Mouse (Mus musculus) skeletal muscle tissue, adult 2 months (tissue): ENCODE measurements around the gene U2af1l4.

ENCODE experiments used
- DNase-seq: peaks from one replicate; pipeline ENCODE4 v3.0.0-alpha.2; 2012; ENCODE audit warnings: low read depth, low spot score

The U2af1l4 gene

GRCm38 (mm10) chr7:30610043-30610442, 46.9 kb downstream of the U2af1l4 start:
- DNase-seq = no peak

GRCm38 (mm10) chr7:30612654-30613402, 49.7 kb downstream of the U2af1l4 start, which contains the start of gene Upk1a:
TSS of gene Upk1a (minus strand) at chr7:30612847.
- no peak for DNase-seq

GRCm38 (mm10) chr7:30613529-30614112, 50.5 kb downstream of the U2af1l4 start:
- DNase-seq = peak; percentile 28

- DNase-seq = no peak
Observed at GRCm38 (mm10) chr7:30614454-30614853, 51.4 kb downstream of the U2af1l4 start.
